Mouse (Mus musculus): ENCODE data around the gene Olfr1467. TPM values are rescaled to one million over a fixed set of nuclear protein-coding genes. Genes with fewer than 3 reads are reported as not detected.

Olfr1467 gene
- total RNA-seq (2015; ENCODE audit: low replicate concordance) (not detected in 2 replicates), total RNA-seq (2017; ENCODE audit: low replicate concordance) (not detected in 2 replicates)

- no peak for ATAC-seq (replicated peaks; ENCODE audit: low FRiP score, poor library complexity, severe bottlenecking)
These were observed at the start of gene Olfr1467 for GRCm38 (mm10) chr19:13361936-13362335. Gene Olfr1467, plus strand, starts transcription at chr19:13362236.

- ATAC-seq (replicated peaks; ENCODE audit: low FRiP score, poor library complexity, severe bottlenecking), result no peak
These were observed 46.6 kb upstream of the Olfr1467 start, which contains the start of gene Olfr1465 for GRCm38 (mm10) chr19:13315441-13315840. Gene Olfr1465, minus strand, starts transcription at chr19:13315541.

- ATAC-seq (replicated peaks; ENCODE audit: low FRiP score, poor library complexity, severe bottlenecking), result no peak
These were observed 23.5 kb upstream of the Olfr1467 start, which contains the start of gene Olfr1466 for GRCm38 (mm10) chr19:13338562-13338961. Gene Olfr1466, plus strand, starts transcription at chr19:13338862.

- ATAC-seq (replicated peaks; ENCODE audit: low FRiP score, poor library complexity, severe bottlenecking), result no peak
These were observed 45.5 kb downstream of the Olfr1467 start, which contains the start of gene Olfr1469 for GRCm38 (mm10) chr19:13407549-13407948. Gene Olfr1469, plus strand, starts transcription at chr19:13407849.

Other genes with a start within 250 kb of the Olfr1467 start
- gene Olfr1459, start 212.7 kb upstream of the Olfr1467 start, total RNA-seq (2015; ENCODE audit: low replicate concordance), result not detected in 2 replicates
- gene Olfr1459, start 212.7 kb upstream of the Olfr1467 start, total RNA-seq (2017; ENCODE audit: low replicate concordance), result 0.56 TPM in 1 of 2 replicates, not detected in the other
- gene Olfr1461, start 199.2 kb upstream of the Olfr1467 start, total RNA-seq (2015; ENCODE audit: low replicate concordance), result not detected in 2 replicates
- gene Olfr1461, start 199.2 kb upstream of the Olfr1467 start, total RNA-seq (2017; ENCODE audit: low replicate concordance), result 0.28 TPM in 1 of 2 replicates, not detected in the other
- gene Olfr1462, start 176.5 kb upstream of the Olfr1467 start, total RNA-seq (2015; ENCODE audit: low replicate concordance), result not detected in 2 replicates
- not detected in 2 replicates for gene Olfr1462, start 176.5 kb upstream of the Olfr1467 start, total RNA-seq (2017; ENCODE audit: low replicate concordance)
- gene Olfr1463, start 130.9 kb upstream of the Olfr1467 start, total RNA-seq (2015; ENCODE audit: low replicate concordance), result not detected in 2 replicates
- gene Olfr1463, start 130.9 kb upstream of the Olfr1467 start, total RNA-seq (2017; ENCODE audit: low replicate concordance), result not detected in 2 replicates
- not detected in 2 replicates for gene Olfr1465, start 46.7 kb upstream of the Olfr1467 start, total RNA-seq (2015; ENCODE audit: low replicate concordance)
- gene Olfr1465, start 46.7 kb upstream of the Olfr1467 start, total RNA-seq (2017; ENCODE audit: low replicate concordance), result 0.70 TPM in 1 of 2 replicates, not detected in the other
- gene Olfr1466, start 23.4 kb upstream of the Olfr1467 start, total RNA-seq (2015; ENCODE audit: low replicate concordance), result not detected in 2 replicates
- not detected in 2 replicates for gene Olfr1466, start 23.4 kb upstream of the Olfr1467 start, total RNA-seq (2017; ENCODE audit: low replicate concordance)
- not detected in 2 replicates for gene Olfr1469, start 45.6 kb downstream of the Olfr1467 start, total RNA-seq (2015; ENCODE audit: low replicate concordance)
- not detected in 2 replicates for gene Olfr1469, start 45.6 kb downstream of the Olfr1467 start, total RNA-seq (2017; ENCODE audit: low replicate concordance)
- not detected in 2 replicates for gene Olfr1471, start 81.2 kb downstream of the Olfr1467 start, total RNA-seq (2015; ENCODE audit: low replicate concordance)
- gene Olfr1471, start 81.2 kb downstream of the Olfr1467 start, total RNA-seq (2017; ENCODE audit: low replicate concordance), result not detected in 2 replicates
- gene Olfr1472, start 93.8 kb downstream of the Olfr1467 start, total RNA-seq (2015; ENCODE audit: low replicate concordance), result not detected in 2 replicates
- not detected in 2 replicates for gene Olfr1472, start 93.8 kb downstream of the Olfr1467 start, total RNA-seq (2017; ENCODE audit: low replicate concordance)
- gene Olfr1474, start 107.3 kb downstream of the Olfr1467 start, total RNA-seq (2015; ENCODE audit: low replicate concordance), result not detected in 2 replicates
- gene Olfr1474, start 107.3 kb downstream of the Olfr1467 start, total RNA-seq (2017; ENCODE audit: low replicate concordance), result not detected in 2 replicates
- not detected in 2 replicates for gene Olfr1475, start 118.0 kb downstream of the Olfr1467 start, total RNA-seq (2015; ENCODE audit: low replicate concordance)
- gene Olfr1475, start 118.0 kb downstream of the Olfr1467 start, total RNA-seq (2017; ENCODE audit: low replicate concordance), result not detected in 2 replicates
- gene Olfr1477, start 138.3 kb downstream of the Olfr1467 start, total RNA-seq (2015; ENCODE audit: low replicate concordance), result not detected in 2 replicates
- gene Olfr1477, start 138.3 kb downstream of the Olfr1467 start, total RNA-seq (2017; ENCODE audit: low replicate concordance), result not detected in 2 replicates
- gene Olfr1480, start 165.7 kb downstream of the Olfr1467 start, total RNA-seq (2015; ENCODE audit: low replicate concordance), result not detected in 2 replicates
- not detected in 2 replicates for gene Olfr1480, start 165.7 kb downstream of the Olfr1467 start, total RNA-seq (2017; ENCODE audit: low replicate concordance)
- gene Olfr1484, start 221.3 kb downstream of the Olfr1467 start, total RNA-seq (2015; ENCODE audit: low replicate concordance), result not detected in 2 replicates
- gene Olfr1484, start 221.3 kb downstream of the Olfr1467 start, total RNA-seq (2017; ENCODE audit: low replicate concordance), result not detected in 2 replicates